Mouse (Mus musculus): ENCODE results near the gene Cnnm4.

- TF ChIP-seq USF1 (IDR thresholded peaks at IDR 0.05; ENCODE audit: low read depth) (no peak), POLR2A (IDR thresholded peaks at IDR 0.05; ENCODE audit: insufficient read length, low read depth) (no peak)
These were observed 56.9 kb downstream of the Cnnm4 start for GRCm38 (mm10) chr1:36528351-36528750.

All from myocyte (in vitro differentiated cells).